Mouse (Mus musculus) lung, embryonic 16.5 days (tissue): Measurements from ENCODE around the gene Capzb. TPM values are rescaled to one million over a fixed set of nuclear protein-coding genes. Genes with fewer than 3 reads are reported as not detected.

Experiments
- ATAC-seq: fragments of 200-750 bp; cut with Nextera tagmentation; 2 replicates; pipeline ENCODE4 v1.8.0; 2017; ENCODE audit warnings: low read depth, mild to moderate bottlenecking, moderate library complexity
- H3K27ac ChIP-seq: fragments of 300-500 bp; sonication (generic); 2 replicates; pipeline ENCODE4 v1.5.1; 2014; ENCODE audit warnings: mild to moderate bottlenecking, control low read depth, low read length
- H3K27me3 ChIP-seq: fragments of 300-500 bp; sonication (generic); 2 replicates; pipeline ENCODE4 v1.6.1; 2014; ENCODE audit warnings: low read depth, low read length, mixed read lengths; ENCODE audit not compliant: control insufficient read depth, insufficient read depth
- H3K36me3 ChIP-seq: fragments of 300-500 bp; sonication (generic); 2 replicates; pipeline ENCODE4 v1.6.1; 2014; ENCODE audit warnings: low read length; ENCODE audit not compliant: control insufficient read depth, insufficient read depth
- H3K4me1 ChIP-seq: fragments of 300-500 bp; sonication (generic); replicated peaks from 2 replicates; pipeline ENCODE4 v1.6.1; 2014; ENCODE audit warnings: low read length, mixed read lengths; ENCODE audit not compliant: control insufficient read depth, insufficient read depth
- H3K4me2 ChIP-seq: fragments of 300-500 bp; sonication (generic); 2 replicates; pipeline ENCODE4 v1.6.1; 2014; ENCODE audit warnings: low read depth, low read length, control low read depth
- H3K4me3 ChIP-seq: fragments of 300-500 bp; sonication (generic); 2 replicates; pipeline ENCODE4 v1.5.1; 2014; ENCODE audit warnings: mild to moderate bottlenecking, low read length, control low read depth
- H3K9ac ChIP-seq: fragments of 300-500 bp; sonication (generic); 2 replicates; pipeline ENCODE4 v1.6.1; 2014; ENCODE audit warnings: low read length, control low read depth
- H3K9me3 ChIP-seq: fragments of 300-500 bp; sonication (generic); 2 replicates; pipeline ENCODE4 v1.6.1; 2016; ENCODE audit warnings: low read length; ENCODE audit not compliant: control insufficient read depth
- WGBS: fragments of 180-500 bp; shearing (Covaris S2); extraction: QIAGEN DNeasy Blood & Tissue Kit; methylation state at CpG from one replicate; pipeline ENCODE4 v1.1.7; 2014; 5-methylcytosine and 5-hydroxymethylcytosine counted together
- polyA plus RNA-seq: library from polyadenylated mRNA; unstranded; fragments of >200 nt; fragmentation: Nextera tagmentation; extraction: Ambion mirVana; gene quantifications from 2 replicates; pipeline ENCODE4 v1.2.1, GENCODE M21; 2015

The Capzb gene
- polyA plus RNA-seq, 1 experiment from 2014 or later: 473 TPM

DNA sequence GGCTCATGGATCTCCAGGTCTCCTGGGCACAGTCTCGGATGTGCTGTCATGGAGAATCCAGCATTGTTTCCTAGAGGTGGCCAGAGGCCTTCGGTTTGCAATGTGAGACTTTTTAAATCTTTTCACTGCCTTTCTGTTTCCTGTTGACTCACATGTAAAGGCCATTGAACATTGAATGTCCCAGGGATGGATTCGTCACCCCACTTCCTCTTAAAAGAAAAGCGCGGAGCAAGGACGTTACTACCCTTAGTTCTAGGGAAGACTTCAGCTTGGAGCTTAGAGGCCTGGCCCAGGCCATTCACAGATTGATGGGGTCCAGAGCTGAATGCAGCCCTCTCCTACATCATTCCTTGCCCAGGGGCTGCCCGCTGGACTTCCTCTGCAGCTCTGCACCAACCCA lies 35.2 kb downstream of the Capzb start:
- H3K9ac ChIP-seq: no peak overlapping the region
- ATAC-seq: no peak
- H3K4me1 ChIP-seq: peaks cover 31% of the 10 kb centered on the region
- no peaks in the 10 kb centered on the region for H3K27me3 ChIP-seq
- no peak overlapping the region for H3K27ac ChIP-seq
- no peak overlapping the region for H3K4me2 ChIP-seq
- no peaks in the 10 kb centered on the region for H3K9me3 ChIP-seq
- H3K4me3 ChIP-seq: no peak overlapping the region
- peaks cover 3% of the 10 kb centered on the region for H3K36me3 ChIP-seq
- WGBS: 83% methylated on average over 7 of the region's 7 CpGs

- no peak overlapping the region for H3K27ac ChIP-seq
- H3K4me2 ChIP-seq: no peak overlapping the region
- H3K9ac ChIP-seq: no peak overlapping the region
- 64% methylated on average over 5 of the region's 5 CpGs for WGBS
- H3K4me3 ChIP-seq: no peak overlapping the region
- no peaks in the 10 kb centered on the region for H3K9me3 ChIP-seq
- no peaks in the 10 kb centered on the region for H3K27me3 ChIP-seq
- peaks cover 31% of the 10 kb centered on the region for H3K4me1 ChIP-seq
- H3K36me3 ChIP-seq: peaks cover 3% of the 10 kb centered on the region
- no peak for ATAC-seq
These were observed 36.6 kb downstream of the Capzb start for GRCm38 (mm10) chr4:139229271-139229670.

DNA sequence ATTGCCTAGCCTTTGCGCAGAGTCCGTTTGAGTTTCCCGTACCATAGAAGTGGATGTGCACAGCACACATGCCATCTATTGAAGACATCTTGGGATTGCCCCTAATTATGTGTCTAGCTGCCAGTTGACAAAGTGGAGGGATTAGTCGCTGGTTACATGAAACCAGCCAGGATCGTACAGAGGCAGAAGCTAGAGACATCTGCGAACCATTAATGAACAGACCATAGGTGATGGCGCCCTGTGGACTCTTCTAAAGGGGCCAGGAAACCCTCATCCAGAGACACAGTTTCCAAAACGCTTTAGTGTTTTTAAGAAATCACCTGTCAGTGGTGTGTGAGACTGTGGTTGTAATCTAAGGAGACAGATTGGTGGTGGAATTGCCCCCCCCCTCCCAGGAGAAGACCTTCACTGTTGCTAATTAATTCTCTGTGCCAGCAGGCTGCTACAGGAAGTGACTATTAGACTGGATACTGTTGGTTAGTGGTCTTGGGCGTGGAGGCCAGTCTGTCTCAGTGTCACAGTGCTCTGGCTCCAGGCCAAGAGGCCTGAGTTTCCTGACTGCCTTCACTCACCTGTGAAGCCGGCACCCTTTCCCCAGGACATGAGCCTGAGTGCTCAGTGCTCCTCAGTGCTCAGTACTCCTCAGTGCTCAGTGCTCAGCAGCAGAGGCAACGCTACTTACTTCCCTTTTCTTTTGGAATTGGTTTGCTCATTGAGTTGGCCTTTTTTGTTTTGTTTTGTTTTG lies 37.8 kb downstream of the Capzb start:
- 64% methylated on average over 11 of the region's 11 CpGs for WGBS
- H3K4me1 ChIP-seq: peaks cover 31% of the 10 kb centered on the region
- no peaks in the 10 kb centered on the region for H3K9me3 ChIP-seq
- H3K4me2 ChIP-seq: no peak overlapping the region
- H3K36me3 ChIP-seq: peaks cover 3% of the 10 kb centered on the region
- no peak overlapping the region for H3K9ac ChIP-seq
- no peaks in the 10 kb centered on the region for H3K27me3 ChIP-seq
- no peak overlapping the region for H3K4me3 ChIP-seq
- no peak for ATAC-seq
- H3K27ac ChIP-seq: no peak overlapping the region

GRCm38 (mm10) chr4:139231163-139231562 lies 38.5 kb downstream of the Capzb start:
- Histone ChIP-seq H3K4me2 (no peak overlapping the region), H3K36me3 (no peaks in the 10 kb centered on the region; the same call in 1 of the 2 replicates), H3K9ac (no peak overlapping the region), H3K27me3 (no peaks in the 10 kb centered on the region), H3K9me3 (no peaks in the 10 kb centered on the region), H3K4me1 (peaks cover 31% of the 10 kb centered on the region), H3K27ac (no peak overlapping the region), H3K4me3 (no peak overlapping the region)
- 80% methylated on average over 8 of the region's 8 CpGs for WGBS
- ATAC-seq: no peak

- 42% methylated on average over 6 of the region's 6 CpGs for WGBS
- no peaks in the 10 kb centered on the region for H3K36me3 ChIP-seq
- H3K4me1 ChIP-seq: peaks cover 31% of the 10 kb centered on the region
- H3K9me3 ChIP-seq: no peaks in the 10 kb centered on the region
- ATAC-seq: peak; percentile 37; the same call in 1 of the 2 replicates
- H3K4me3 ChIP-seq: no peak overlapping the region
- H3K27ac ChIP-seq: peak overlapping the region; percentile 71
- no peaks in the 10 kb centered on the region for H3K27me3 ChIP-seq
- H3K4me2 ChIP-seq: no peak overlapping the region
- no peak overlapping the region for H3K9ac ChIP-seq
These were observed 39.9 kb downstream of the Capzb start for GRCm38 (mm10) chr4:139232479-139233145.

GRCm38 (mm10) chr4:139233146-139233495 lies 40.4 kb downstream of the Capzb start:
- Histone ChIP-seq H3K27me3 (no peaks in the 10 kb centered on the region), H3K9me3 (no peaks in the 10 kb centered on the region), H3K4me2 (no peak overlapping the region), H3K4me1 (peaks cover 30% of the 10 kb centered on the region), H3K27ac (no peak overlapping the region), H3K4me3 (no peak overlapping the region), H3K36me3 (no peaks in the 10 kb centered on the region), H3K9ac (no peak overlapping the region)
- WGBS: 86% methylated on average over 7 of the region's 7 CpGs
- 0 out of 2 replicates have a peak, but pooled peaks have one; percentile 8 for ATAC-seq

DNA sequence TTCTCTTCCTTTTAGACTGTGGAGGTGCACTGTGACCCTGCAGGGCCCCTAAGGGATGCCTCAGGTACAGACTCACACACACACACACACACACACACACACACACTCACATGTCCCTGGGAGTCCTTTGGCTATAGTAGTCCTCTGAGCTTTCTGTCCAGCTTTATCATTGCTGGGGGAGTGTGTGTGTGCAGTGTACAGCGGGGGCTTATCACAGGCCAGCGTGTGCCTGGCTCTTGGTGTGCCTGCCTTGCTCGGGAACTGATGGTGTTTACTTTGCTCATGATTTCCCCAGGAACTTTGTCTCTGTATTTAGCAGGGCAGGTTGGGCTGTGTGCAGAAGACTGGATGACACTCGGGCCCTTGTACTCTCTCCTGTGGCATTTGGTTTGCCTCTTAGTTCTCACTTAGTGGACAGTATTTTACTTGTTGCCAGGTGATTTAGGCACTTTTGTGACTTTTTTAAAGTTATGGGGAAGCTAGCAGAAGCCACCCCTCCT lies 41.1 kb downstream of the Capzb start:
- no peaks in the 10 kb centered on the region; the same call in 1 of the 2 replicates for H3K36me3 ChIP-seq
- no peak overlapping the region for H3K4me3 ChIP-seq
- 44% methylated on average over 4 of the region's 4 CpGs for WGBS
- no peaks in the 10 kb centered on the region for H3K27me3 ChIP-seq
- H3K9ac ChIP-seq: no peak overlapping the region
- no peak overlapping the region for H3K4me2 ChIP-seq
- no peaks in the 10 kb centered on the region for H3K9me3 ChIP-seq
- ATAC-seq: no peak
- no peak overlapping the region for H3K27ac ChIP-seq
- H3K4me1 ChIP-seq: peaks cover 23% of the 10 kb centered on the region

DNA sequence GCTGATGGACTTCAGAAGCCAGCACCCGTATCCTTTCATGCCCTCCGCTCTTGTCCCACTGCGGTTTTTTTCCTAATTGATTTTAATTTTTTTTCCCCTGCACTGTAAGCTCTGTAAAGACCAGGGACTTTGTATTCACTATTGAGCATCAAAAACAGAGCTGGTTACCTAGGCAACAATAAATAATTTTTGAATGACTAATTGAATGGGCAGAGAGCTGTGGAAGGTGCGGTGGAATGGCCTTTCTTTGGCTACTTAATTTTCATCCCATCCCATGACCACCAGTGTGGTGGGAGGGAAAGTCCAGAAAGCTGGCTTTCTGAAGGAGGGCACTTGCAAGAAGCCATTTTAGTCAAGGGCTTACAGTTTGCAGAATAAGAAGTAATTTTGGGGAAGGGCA lies 41.6 kb downstream of the Capzb start:
- Histone ChIP-seq H3K36me3 (peaks cover 4% of the 10 kb centered on the region), H3K27ac (no peak overlapping the region)

GRCm38 (mm10) chr4:139235556-139235955 lies 42.9 kb downstream of the Capzb start:
- no peak overlapping the region for H3K4me3 ChIP-seq
- peaks cover 9% of the 10 kb centered on the region for H3K4me1 ChIP-seq
- H3K4me2 ChIP-seq: no peak overlapping the region
- no peak overlapping the region for H3K9ac ChIP-seq
- no peaks in the 10 kb centered on the region for H3K27me3 ChIP-seq
- no peaks in the 10 kb centered on the region for H3K9me3 ChIP-seq
- 88% methylated on average over 7 of the region's 7 CpGs for WGBS
- H3K36me3 ChIP-seq: peaks cover 14% of the 10 kb centered on the region
- ATAC-seq: no peak
- H3K27ac ChIP-seq: no peak overlapping the region

More for the DNA sequence above, 41.6 kb downstream of the Capzb start:
- no peaks in the 10 kb centered on the region for H3K27me3 ChIP-seq
- peaks cover 19% of the 10 kb centered on the region for H3K4me1 ChIP-seq
- no peaks in the 10 kb centered on the region for H3K9me3 ChIP-seq
- H3K9ac ChIP-seq: no peak overlapping the region
- H3K4me2 ChIP-seq: no peak overlapping the region
- WGBS: 81% methylated on average over 4 of the region's 4 CpGs
- ATAC-seq: no peak
- no peak overlapping the region for H3K4me3 ChIP-seq
